In genomic region chr11:118362501-118362900, GRCm38 (mm10) we compare ENCODE assay signal across 9 mouse cellular contexts. TPM values are rescaled to one million over a fixed set of nuclear protein-coding genes. Genes with fewer than 3 reads are reported as not detected.
A peak's percentile ranks its signal among the peaks of the same experiment; 100 is the strongest.
DNase-seq lines count a peak whose midpoint lies in the region; ATAC-seq and TF ChIP-seq lines count a peak whose summit lies in the region.
"Had no signal": no experiment of that assay in that cellular context is flagged by ENCODE, and none has a peak within 500 bp of the region (broad histone marks: within the 10 kb centered on the region; RNA-seq: fewer than 3 reads in every experiment).

No protein-coding gene starts in this region.

- H3K27ac ChIP-seq in intestine, postnatal 0 days (ENCODE audit: low read depth, low read length), result peak overlapping the region; percentile 35; the same call in 1 of the 2 replicates
- peak overlapping the region; percentile 88 for H3K27ac ChIP-seq in stomach, postnatal 0 days (replicated peaks)

- DNase-seq in heart, adult 11 months, result peak; percentile 98
- no peak for DNase-seq in heart, adult 8-10 months (ENCODE audit: low spot score)
- peak; percentile 3 for DNase-seq in thymus, postnatal 4 days
- DNase-seq in thymus, postnatal 14 days, result no peak
- DNase-seq in stomach, postnatal 0 days (ENCODE audit: low spot score), result no peak
- DNase-seq in cerebellum, adult 11 months, result no peak

- no peak overlapping the region for H3K9ac ChIP-seq in intestine, postnatal 0 days (ENCODE audit: low read depth, low read length)
- peak overlapping the region; percentile 48; the same call in 1 of the 2 replicates for H3K9ac ChIP-seq in stomach, postnatal 0 days (ENCODE audit: low read length)

- 62% methylated on average over 1 of the region's 1 CpGs for WGBS in intestine, postnatal 0 days
- 50% methylated on average over 1 of the region's 1 CpGs for WGBS in stomach, postnatal 0 days

- ATAC-seq in intestine, postnatal 0 days, result no peak
- peak; percentile 21; the same call in 1 of the 2 replicates for ATAC-seq in stomach, postnatal 0 days (ENCODE audit: low FRiP score, low TSS enrichment)
- ATAC-seq in erythroid progenitor cell, adult 5-6 weeks (replicated peaks; ENCODE audit: low FRiP score, poor library complexity, severe bottlenecking), result no peak

- H3K27me3 ChIP-seq in intestine, postnatal 0 days (replicated peaks; ENCODE audit: control insufficient read depth, insufficient read depth, low read length), result 0 out of 2 replicates have a peak, but pooled peaks cover 3% of the 10 kb centered on the region
- no peaks in the 10 kb centered on the region for H3K27me3 ChIP-seq in stomach, postnatal 0 days (ENCODE audit: control insufficient read depth, insufficient read depth, low read length)

- no peak for TF ChIP-seq CTCF in intestine, postnatal 0 days (IDR thresholded peaks at IDR 0.05; ENCODE audit: low read depth)
- no peak for TF ChIP-seq CTCF in stomach, postnatal 0 days (IDR thresholded peaks at IDR 0.05; ENCODE audit: low read depth)

- no peaks in the 10 kb centered on the region for H3K9me3 ChIP-seq in intestine, postnatal 0 days (ENCODE audit: control insufficient read depth)
- H3K9me3 ChIP-seq in stomach, postnatal 0 days (ENCODE audit: control insufficient read depth, low read length), result no peaks in the 10 kb centered on the region

- H3K4me2 ChIP-seq in intestine, postnatal 0 days (replicated peaks; ENCODE audit: low read depth), result no peak overlapping the region; the same call in 1 of the 2 replicates
- peak overlapping the region; percentile 29; the same call in 1 of the 2 replicates for H3K4me2 ChIP-seq in stomach, postnatal 0 days (replicated peaks; ENCODE audit: low read depth)

- H3K4me1 ChIP-seq in intestine, postnatal 0 days (replicated peaks; ENCODE audit: control insufficient read depth, insufficient read depth, low read length), result no peaks in the 10 kb centered on the region
- H3K4me1 ChIP-seq in stomach, postnatal 0 days (replicated peaks; ENCODE audit: control insufficient read depth, insufficient read depth), result peaks cover 23% of the 10 kb centered on the region

- TF ChIP-seq EP300 in stomach, postnatal 0 days (optimal IDR thresholded peaks at IDR 0.05), result no peak

- no peaks in the 10 kb centered on the region for H3K36me3 ChIP-seq in intestine, postnatal 0 days (ENCODE audit: control insufficient read depth, insufficient read depth)
- no peaks in the 10 kb centered on the region for H3K36me3 ChIP-seq in stomach, postnatal 0 days (ENCODE audit: control insufficient read depth, insufficient read depth, low read length)

- H3K4me3 ChIP-seq in intestine, postnatal 0 days (ENCODE audit: low read depth, low read length), result no peak overlapping the region
- no peak overlapping the region for H3K4me3 ChIP-seq in stomach, postnatal 0 days (ENCODE audit: low read depth, low read length)
- H3K4me3 ChIP-seq: erythroblast, embryonic 14.5 days had no signal

RNA-seq across cellular contexts. Expression of gene Timp2, which starts 7.0 kb away (rescaled TPM):
- 10 to 100 TPM; 73.9 to 99.6 (median 87.5) TPM for total RNA-seq in heart, adult 8-10 months (2022)
- polyA plus RNA-seq in intestine, postnatal 0 days (2015; fragmentation: Nextera tagmentation; extraction: Ambion mirVana), result 38.9 TPM in 2 replicates
- polyA plus RNA-seq in stomach, postnatal 0 days (2015; fragmentation: Nextera tagmentation; extraction: Ambion mirVana), result 72.7 and 77.2 TPM in 2 replicates
- 11.3 and 14.1 TPM in 2 replicates for total RNA-seq in erythroid progenitor cell, adult 5-6 weeks (2015; ENCODE audit: low replicate concordance)
- 9.0 and 16.9 TPM in 2 replicates for total RNA-seq in erythroid progenitor cell, adult 5-6 weeks (2017; ENCODE audit: low replicate concordance)

RNA-seq across cellular contexts. Expression of gene Cep295nl, which starts 20.2 kb away (rescaled TPM):
- 1 to 10 TPM in 1 of 4 experiments, under 1 TPM in 3; 0.82 to 1.0 (median 0.88) TPM for total RNA-seq in heart, adult 8-10 months (2022)
- polyA plus RNA-seq in intestine, postnatal 0 days (2015; fragmentation: Nextera tagmentation; extraction: Ambion mirVana), result 0.12 TPM in 2 replicates
- 0.51 and 0.53 TPM in 2 replicates for polyA plus RNA-seq in stomach, postnatal 0 days (2015; fragmentation: Nextera tagmentation; extraction: Ambion mirVana)
- total RNA-seq in erythroid progenitor cell, adult 5-6 weeks (2015; ENCODE audit: low replicate concordance), result not detected in 2 replicates
- total RNA-seq in erythroid progenitor cell, adult 5-6 weeks (2017; ENCODE audit: low replicate concordance), result not detected in 2 replicates
- polyA plus RNA-seq: erythroblast, embryonic 14.5 days had no signal

RNA-seq across cellular contexts. Expression of gene Lgals3bp, which starts 39.4 kb away (rescaled TPM):
- 10 to 100 TPM; 19.7 to 25.8 (median 23.3) TPM for total RNA-seq in heart, adult 8-10 months (2022)
- 348 and 382 TPM in 2 replicates for polyA plus RNA-seq in intestine, postnatal 0 days (2015; fragmentation: Nextera tagmentation; extraction: Ambion mirVana)
- 142 and 144 TPM in 2 replicates for polyA plus RNA-seq in stomach, postnatal 0 days (2015; fragmentation: Nextera tagmentation; extraction: Ambion mirVana)
- total RNA-seq in erythroid progenitor cell, adult 5-6 weeks (2015; ENCODE audit: low replicate concordance), result 31.9 and 57.7 TPM in 2 replicates
- 21.6 and 56.7 TPM in 2 replicates for total RNA-seq in erythroid progenitor cell, adult 5-6 weeks (2017; ENCODE audit: low replicate concordance)

RNA-seq across cellular contexts. Expression of gene Cant1, which starts 56.4 kb away (rescaled TPM):
- 10 to 100 TPM; 16.4 to 19.2 (median 16.8) TPM for total RNA-seq in heart, adult 8-10 months (2022)
- polyA plus RNA-seq in intestine, postnatal 0 days (2015; fragmentation: Nextera tagmentation; extraction: Ambion mirVana), result 35.0 and 36.1 TPM in 2 replicates
- polyA plus RNA-seq in stomach, postnatal 0 days (2015; fragmentation: Nextera tagmentation; extraction: Ambion mirVana), result 32.3 and 33.9 TPM in 2 replicates
- 5.4 and 8.0 TPM in 2 replicates for total RNA-seq in erythroid progenitor cell, adult 5-6 weeks (2015; ENCODE audit: low replicate concordance)
- total RNA-seq in erythroid progenitor cell, adult 5-6 weeks (2017; ENCODE audit: low replicate concordance), result 6.9 and 11.3 TPM in 2 replicates

Comparison
In these comparisons a context has a peak if more than half of its experiments do, and no peak if none do; other contexts are left out.
1. DNase-seq: peak in heart, adult 11 months (single experiment) and thymus, postnatal 4 days (single experiment); none in heart, adult 8-10 months (single experiment), thymus, postnatal 14 days (single experiment), stomach, postnatal 0 days (single experiment) and cerebellum, adult 11 months (single experiment).
2. RNA of gene Timp2, which starts 7.0 kb away (total RNA-seq): 73.9 to 99.6 TPM in heart, adult 8-10 months; 9.0 to 16.9 TPM in erythroid progenitor cell, adult 5-6 weeks; every median in the first group is over 4 times any median in the second.